Mouse (Mus musculus) ovary, adult 2 months (tissue): ENCODE measurements around the gene Gm40460. TPM values are rescaled to one million over a fixed set of nuclear protein-coding genes. Genes with fewer than 3 reads are reported as not detected.

Source experiments
- polyA plus RNA-seq: library from polyadenylated mRNA; depleted of rRNA; stranded (reverse); fragments of >200 nt; gene quantifications from 2 replicates; pipeline ENCODE4 v1.2.3, GENCODE M21; 2012; rRNA removed

Gene Gm40460
- not detected in 2 replicates for polyA plus RNA-seq

GRCm38 (mm10) chr7:142240978-142241377 lies at the start of gene Gm40460:
Gene Gm40460 (minus strand): TSS chr7:142241078.

GRCm38 (mm10) chr7:142274263-142274662 lies 33.4 kb upstream of the Gm40460 start, which contains the start of gene Gm4559:
Gene Gm4559 (minus strand): TSS chr7:142274363.

GRCm38 (mm10) chr7:142258254-142258653 lies 17.4 kb upstream of the Gm40460 start, which contains the start of gene Gm2431:
Gene Gm2431 (minus strand): TSS chr7:142258354.

DNA sequence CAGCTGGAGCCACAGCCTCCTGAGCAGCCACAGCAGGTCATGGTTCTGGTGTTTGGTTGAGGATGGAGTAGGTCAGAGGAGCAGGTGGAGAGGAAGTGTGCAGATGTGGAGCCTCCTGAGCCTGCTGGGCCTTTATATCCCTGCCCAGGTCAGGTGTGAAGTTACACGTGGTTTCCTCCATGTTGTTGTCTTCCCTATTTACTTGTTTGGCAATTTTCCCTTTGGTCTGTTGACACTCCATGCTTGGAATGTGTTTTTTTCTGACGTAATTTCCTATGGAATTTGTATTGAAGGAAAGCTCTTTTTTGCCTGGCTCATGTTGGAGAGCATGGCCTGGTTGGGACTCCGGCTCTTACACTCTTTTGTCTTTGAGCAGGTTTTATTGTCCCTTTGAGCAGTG lies 11.0 kb downstream of the Gm40460 start, which contains the start of gene Krtap5-5:
Gene Krtap5-5 (minus strand): TSS at position 101 of the 400 bp plus-strand sequence.

GRCm38 (mm10) chr7:142211559-142211958 lies 29.3 kb downstream of the Gm40460 start, which contains the start of gene Gm7579:
Gene Gm7579 (plus strand): TSS chr7:142211859.

GRCm38 (mm10) chr7:142201064-142201463 lies 39.8 kb downstream of the Gm40460 start, which contains the start of gene Krtap5-3:
Gene Krtap5-3 (plus strand): TSS chr7:142201364.

Other genes starting within 250 kb of the Gm40460 start
- 35.8 and 47.0 TPM in 2 replicates for gene Mob2, start 180.0 kb downstream of the Gm40460 start, polyA plus RNA-seq
- 12.1 and 13.0 TPM in 2 replicates for gene Dusp8, start 145.2 kb downstream of the Gm40460 start, polyA plus RNA-seq
- not detected in 2 replicates for gene Gm45618, start 120.3 kb downstream of the Gm40460 start, polyA plus RNA-seq
- gene Gm39115, start 105.0 kb downstream of the Gm40460 start, polyA plus RNA-seq, result not detected in 2 replicates
- not detected in 2 replicates for gene Gm45337, start 96.5 kb downstream of the Gm40460 start, polyA plus RNA-seq
- not detected in 2 replicates for gene Gm29735, start 84.0 kb downstream of the Gm40460 start, polyA plus RNA-seq
- not detected in 2 replicates for gene Gm4553, start 75.3 kb downstream of the Gm40460 start, polyA plus RNA-seq
- not detected in 2 replicates for gene Krtap5-2, start 65.1 kb downstream of the Gm40460 start, polyA plus RNA-seq
- not detected in 2 replicates for gene Gm10153, start 50.7 kb downstream of the Gm40460 start, polyA plus RNA-seq
- gene Krtap5-3, start 39.7 kb downstream of the Gm40460 start, polyA plus RNA-seq, result not detected in 2 replicates
- gene Gm7579, start 29.2 kb downstream of the Gm40460 start, polyA plus RNA-seq, result not detected in 2 replicates
- not detected in 2 replicates for gene Krtap5-5, start 11.1 kb downstream of the Gm40460 start, polyA plus RNA-seq
- not detected in 2 replicates for gene Gm2431, start 17.3 kb upstream of the Gm40460 start, polyA plus RNA-seq
- not detected in 2 replicates for gene Gm4559, start 33.3 kb upstream of the Gm40460 start, polyA plus RNA-seq
- not detected in 2 replicates for gene Krtap5-1, start 56.0 kb upstream of the Gm40460 start, polyA plus RNA-seq
- not detected in 2 replicates for gene Krtap5-4, start 62.5 kb upstream of the Gm40460 start, polyA plus RNA-seq
- 5.0 and 5.6 TPM in 2 replicates for gene Ifitm10, start 132.7 kb upstream of the Gm40460 start, polyA plus RNA-seq
- 0.52 and 2.4 TPM in 2 replicates for gene Gm49369, start 141.6 kb upstream of the Gm40460 start, polyA plus RNA-seq
- 813 and 888 TPM in 2 replicates for gene Ctsd, start 147.0 kb upstream of the Gm40460 start, polyA plus RNA-seq
- gene Syt8, start 193.8 kb upstream of the Gm40460 start, polyA plus RNA-seq, result 2.1 and 7.7 TPM in 2 replicates
- 6.2 and 8.1 TPM in 2 replicates for gene Tnni2, start 200.7 kb upstream of the Gm40460 start, polyA plus RNA-seq
- gene Lsp1, start 219.7 kb upstream of the Gm40460 start, polyA plus RNA-seq, result 134 and 175 TPM in 2 replicates